Mouse (Mus musculus) C2C12 (cell line): ENCODE data around the gene Mpg.

Experiments used
- CEBPB ChIP-seq: IDR thresholded peaks from one replicate; pipeline ENCODE4 v1.6.1; 2011; ENCODE audit warnings: low read depth, mild to moderate bottlenecking, control low read depth, moderate library complexity
- CTCF ChIP-seq: IDR thresholded peaks from one replicate; pipeline ENCODE4 v1.5.1; 2011; ENCODE audit not compliant: control insufficient read depth, insufficient read depth, insufficient read length
- MYOD1 ChIP-seq: IDR thresholded peaks from one replicate; pipeline ENCODE4 v1.6.1; 2011; ENCODE audit warnings: low read depth; ENCODE audit not compliant: control insufficient read depth, insufficient read length

- TF ChIP-seq CEBPB (no peak), CTCF (no peak), MYOD1 (no peak)
These were observed 15.9 kb downstream of the Mpg start for GRCm38 (mm10) chr11:32242209-32242608.
